Mouse (Mus musculus) left cerebral cortex, adult 18-20 months (tissue): ENCODE measurements around the gene Hsp90b1. TPM values are rescaled to one million over a fixed set of nuclear protein-coding genes. Genes with fewer than 3 reads are reported as not detected.
"Not testable (repeated sequence)": the region's sequence is repeated elsewhere in the genome, so short reads cannot be mapped to it uniquely, and the experiment has no call there.

Source experiments
- DNase-seq, 2 experiments: peaks; one replicate each; pipeline ENCODE4 v3.0.0; 2021 to 2022; ENCODE audit warnings: low spot score in 2 of 2, mixed read lengths in 1 of 2
- long read RNA-seq, 2 experiments: library from polyadenylated mRNA; stranded (forward); transcript quantifications; one replicate each; pipeline ENCODE4 v2.0.0; 2021
- total RNA-seq, 2 experiments: library from RNA; stranded (reverse); gene quantifications; 2 replicates each; pipeline ENCODE4 v1.2.3; 2021

Hsp90b1 gene
- 100 to 1,000 TPM; 335 to 352 TPM for total RNA-seq
- long read RNA-seq, experiment 1, transcript Hsp90b1-201 (18 exons, 2,825 nt) = major isoform, 265 of 331 reads
- long read RNA-seq, experiment 1, partial matches to known transcripts = 43 of 331 reads
- long read RNA-seq, experiment 1, other reads (novel, unspliced or antisense) = 23 of 331 reads
- long read RNA-seq, experiment 2, transcript Hsp90b1-201 (18 exons, 2,825 nt) = major isoform, 176 of 216 reads
- long read RNA-seq, experiment 2, partial matches to known transcripts = 33 of 216 reads
- long read RNA-seq, experiment 2, other reads (novel, unspliced or antisense) = 7 of 216 reads

- peak; percentile 98 to 100 for DNase-seq
Observed at GRCm38 (mm10) chr10:86705318-86705921, at the start of gene Hsp90b1, which contains the start of gene Ttc41. Gene Hsp90b1 (minus strand): TSS chr10:86705509. Gene Ttc41 (plus strand): TSS chr10:86705811.

- no peak for DNase-seq
Observed at GRCm38 (mm10) chr10:86744306-86744705, 39.0 kb upstream of the Hsp90b1 start.

DNA sequence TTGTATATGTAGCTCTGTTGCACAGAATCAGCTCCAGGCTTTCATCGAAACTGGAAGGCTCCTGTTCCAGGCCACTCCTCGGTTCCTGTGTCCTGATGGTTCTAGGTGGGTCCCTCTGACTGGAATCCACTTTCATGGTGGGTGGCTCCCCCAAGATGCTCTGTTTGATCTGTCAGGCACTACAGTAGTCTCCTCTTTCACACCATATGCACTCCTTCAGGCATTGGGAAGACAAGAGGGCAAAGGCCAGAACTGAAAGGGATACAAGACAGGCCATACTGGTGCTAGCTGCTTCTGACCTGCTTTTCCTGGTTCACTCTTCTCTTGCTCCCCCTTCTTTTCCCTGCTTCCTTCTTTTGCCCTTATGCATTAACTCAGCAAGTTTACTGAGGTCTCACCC, 37.6 kb upstream of the Hsp90b1 start:
- no peak for DNase-seq

DNA sequence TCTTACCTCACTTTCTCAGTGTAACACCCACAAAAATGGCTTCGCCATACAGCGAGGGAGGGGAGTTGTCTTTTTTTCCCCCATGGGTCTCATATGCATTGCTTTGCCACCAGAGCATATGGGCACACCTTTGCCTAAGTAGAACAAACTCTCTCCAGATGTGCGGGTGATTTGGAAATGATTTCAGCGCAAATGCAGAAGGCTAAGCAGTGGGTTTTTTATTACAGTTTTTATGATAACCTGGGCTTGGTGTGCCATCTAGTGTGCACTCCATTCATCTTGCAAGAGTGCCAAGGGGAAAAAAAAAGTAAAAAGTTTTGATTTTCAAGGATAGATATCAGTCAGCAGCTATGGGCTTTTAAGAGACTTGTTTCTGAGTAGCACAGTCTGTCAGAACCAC, 29.7 kb upstream of the Hsp90b1 start:
- DNase-seq = no peak

DNA sequence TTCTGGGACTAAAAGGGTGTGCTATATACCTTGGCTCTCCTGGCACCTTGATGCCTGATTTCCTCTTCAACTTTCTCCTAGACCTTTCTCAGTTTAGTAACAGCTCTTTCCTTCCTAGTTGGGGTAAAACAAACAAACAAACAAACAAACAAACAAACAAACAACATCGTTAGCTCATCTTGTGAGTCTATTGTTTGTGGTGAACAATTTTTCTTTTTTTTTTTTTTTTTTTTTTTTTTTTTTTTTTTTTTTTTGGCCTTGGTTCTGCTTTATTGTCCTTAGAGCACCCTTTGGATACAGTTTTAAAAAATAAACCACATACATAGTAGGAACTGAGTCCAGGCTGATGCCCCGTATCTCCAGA, 26.2 kb upstream of the Hsp90b1 start:
- no peak for DNase-seq

GRCm38 (mm10) chr10:86730823-86731499, 25.7 kb upstream of the Hsp90b1 start:
- DNase-seq = peak; percentile 87 to 91

DNA sequence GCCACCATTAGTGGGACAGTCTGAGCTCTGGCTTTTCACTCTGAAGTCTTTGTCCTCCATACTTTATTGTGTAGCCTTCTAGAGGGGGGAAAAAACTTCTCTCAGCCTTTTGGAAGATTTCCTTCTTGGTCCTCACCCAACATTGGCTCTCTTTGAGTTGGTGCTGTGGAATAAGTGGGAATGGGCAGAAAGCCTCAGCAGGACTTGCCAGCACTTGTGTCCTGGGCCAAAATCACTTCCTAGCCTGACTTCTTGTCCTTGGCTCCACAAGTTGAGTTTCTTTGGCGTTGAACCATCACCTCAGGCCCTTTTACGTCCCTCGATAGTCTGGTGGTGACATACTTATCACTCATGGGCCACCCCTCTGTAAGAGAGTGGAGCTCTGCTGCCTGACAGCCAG, 22.9 kb upstream of the Hsp90b1 start:
- DNase-seq = no peak

DNA sequence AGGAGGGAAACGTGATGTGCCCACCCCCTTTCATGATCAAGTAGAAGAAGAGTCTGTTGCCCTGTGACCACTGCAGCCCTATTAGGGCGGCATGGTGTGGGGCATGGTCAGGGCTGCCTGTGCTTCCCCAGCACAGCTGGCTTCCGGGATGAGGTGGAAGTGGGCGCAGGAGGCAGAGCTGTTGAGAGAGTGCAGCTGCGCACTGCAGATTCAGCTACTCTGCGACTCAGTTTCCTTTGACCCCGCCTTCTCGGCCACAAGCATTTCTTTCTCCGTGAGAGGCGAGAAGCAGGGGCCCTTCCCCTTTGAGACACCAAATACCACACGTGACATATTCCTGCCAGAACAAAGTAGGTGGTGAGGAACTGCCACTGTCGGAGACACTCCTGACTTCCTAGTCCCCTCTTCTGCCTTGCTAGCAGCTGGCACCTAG, 22.3 kb upstream of the Hsp90b1 start:
- DNase-seq = peak; percentile 19 to 35

DNA sequence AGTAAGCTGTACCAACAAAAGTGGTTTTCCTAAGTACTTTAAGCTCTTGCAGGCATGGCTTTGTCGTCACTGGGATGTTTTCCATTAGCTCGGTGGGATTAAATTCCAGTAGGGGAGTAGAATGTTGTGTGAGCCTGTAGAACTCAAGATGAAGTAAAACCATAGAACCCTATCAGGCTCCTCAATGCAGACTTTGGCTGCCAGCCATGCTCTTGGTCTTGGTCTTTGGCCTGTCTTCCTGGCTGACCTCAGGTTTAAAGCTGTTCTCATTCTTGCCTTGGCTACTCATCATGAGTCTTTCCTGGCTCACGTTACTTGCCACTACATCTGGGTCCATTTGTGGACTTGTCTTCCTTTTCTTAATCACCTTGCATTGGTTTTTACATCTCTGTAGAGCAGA, 6.8 kb upstream of the Hsp90b1 start:
- no peak for DNase-seq

GRCm38 (mm10) chr10:86707134-86707533, 1.8 kb upstream of the Hsp90b1 start:
- no peak for DNase-seq

- peak; percentile 69 to 82 for DNase-seq
Observed at GRCm38 (mm10) chr10:86705922-86706752, 828 bp upstream of the Hsp90b1 start.

DNA sequence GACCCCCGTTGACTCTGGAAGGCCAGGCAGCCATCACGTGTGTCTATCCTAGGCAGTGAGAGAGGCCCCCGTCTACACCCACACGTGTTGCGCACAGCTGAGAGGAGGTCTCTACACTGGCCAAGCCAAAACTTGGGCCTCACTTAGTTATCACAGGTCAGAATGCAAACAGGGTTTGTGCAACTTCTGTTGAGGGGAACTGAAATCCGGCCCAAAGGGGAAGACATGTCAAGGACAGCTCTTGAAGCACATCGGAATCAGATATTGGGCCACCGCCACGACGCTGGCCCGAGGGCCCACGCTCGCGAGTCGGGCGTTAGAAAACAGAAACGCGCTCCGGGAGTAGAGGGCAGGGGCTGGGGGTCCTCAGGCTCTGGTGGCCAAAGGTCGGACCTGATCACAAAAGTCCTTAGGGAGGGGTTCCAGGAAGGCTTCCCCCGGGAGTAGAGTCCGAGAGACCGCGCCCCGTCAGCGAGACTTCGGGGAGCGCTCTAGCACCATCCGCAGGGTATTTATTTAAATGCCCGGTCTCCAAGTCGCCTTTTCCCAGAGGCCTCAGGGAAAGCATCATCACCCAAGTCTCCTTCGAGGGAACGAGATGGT, 619 bp downstream of the Hsp90b1 start:
- DNase-seq = peak; percentile 2 to 12

DNA sequence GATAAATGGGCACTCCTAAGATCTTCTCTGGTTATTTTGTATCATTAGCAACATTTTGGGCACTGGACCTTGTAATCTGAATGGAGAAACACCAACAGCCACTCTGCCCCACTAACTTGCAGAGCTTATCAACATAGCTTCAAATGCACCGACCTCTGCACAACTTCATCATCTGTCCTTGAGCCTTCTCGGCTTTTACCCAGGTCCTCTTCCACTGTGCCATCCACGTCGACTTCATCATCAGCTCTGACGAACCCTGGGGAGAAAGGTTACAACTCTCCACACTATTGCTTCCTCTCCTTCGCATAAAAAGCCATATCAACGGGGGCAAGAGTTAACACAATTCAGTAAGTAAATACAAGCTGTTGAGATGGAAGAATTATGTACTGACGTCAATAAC, 1.2 kb downstream of the Hsp90b1 start:
- DNase-seq = no peak

- no peak for DNase-seq
Observed at GRCm38 (mm10) chr10:86703375-86703774, 1.9 kb downstream of the Hsp90b1 start.

DNA sequence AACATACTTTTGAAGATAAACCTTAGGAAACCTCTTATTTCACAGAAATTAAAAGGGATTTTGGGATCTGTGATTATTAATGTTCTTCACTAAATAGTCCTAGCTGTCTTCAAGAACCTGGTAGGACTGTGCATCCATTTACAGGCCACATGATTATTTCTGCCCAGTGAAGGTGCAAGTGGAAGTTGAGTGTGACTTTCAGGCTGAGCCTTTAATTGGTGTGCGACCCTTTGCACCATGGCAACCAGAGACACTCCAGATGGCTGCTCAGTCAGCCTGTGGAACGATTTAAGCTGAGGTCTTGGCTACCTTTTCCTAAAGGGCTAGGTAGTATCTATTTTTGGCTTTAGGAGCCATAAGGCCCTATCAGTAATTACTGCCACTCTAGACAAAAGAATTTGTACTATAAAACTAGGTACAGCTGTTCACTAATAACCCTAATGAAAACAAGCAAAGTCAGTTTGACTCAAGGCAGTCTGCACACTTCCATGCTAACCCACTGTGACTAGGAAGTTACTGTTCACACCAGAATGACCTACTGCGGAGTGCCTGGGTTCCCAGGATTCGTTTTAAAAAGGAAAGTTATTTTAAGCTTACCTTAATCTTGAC, 2.9 kb downstream of the Hsp90b1 start:
- DNase-seq = no peak

DNA sequence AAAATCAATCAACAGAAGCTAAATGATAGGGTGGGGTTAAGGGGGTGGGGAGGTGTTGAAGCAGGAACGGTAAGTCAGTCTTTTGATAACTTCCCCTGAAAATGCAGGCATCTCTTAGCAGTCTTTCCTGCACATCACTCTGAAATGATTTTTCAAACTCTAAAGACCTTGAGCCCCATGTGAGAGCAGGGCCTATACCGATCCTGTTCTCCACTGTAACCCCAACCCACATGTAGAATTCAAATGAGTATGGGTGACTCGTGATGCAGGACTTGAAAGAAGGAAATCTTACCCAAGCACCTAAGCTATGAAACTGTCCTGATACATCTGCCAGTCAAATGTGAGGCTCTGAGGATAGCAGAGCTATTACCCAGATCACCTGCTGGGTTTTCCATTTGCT, 4.3 kb downstream of the Hsp90b1 start:
- DNase-seq = no peak

DNA sequence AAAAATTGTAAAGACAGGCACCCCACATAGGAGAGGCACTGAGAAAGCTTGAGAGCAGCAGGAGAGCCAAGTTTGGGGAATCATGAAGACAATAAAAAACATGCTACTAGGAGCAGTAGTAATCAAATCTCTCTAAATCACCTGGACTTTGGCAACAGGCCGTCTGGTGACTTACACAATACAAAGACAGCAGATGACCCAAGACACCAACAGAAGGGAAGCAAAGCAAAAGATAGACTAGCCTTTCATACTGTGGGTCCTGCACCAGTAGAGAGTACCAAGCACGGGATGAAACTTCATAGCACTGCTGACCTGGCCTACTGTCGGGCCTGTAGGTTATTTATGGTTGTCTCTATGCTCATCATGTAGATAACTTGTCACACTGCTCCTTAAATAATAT, 5.1 kb downstream of the Hsp90b1 start:
- no peak for DNase-seq

GRCm38 (mm10) chr10:86686017-86686360, 19.3 kb downstream of the Hsp90b1 start:
- DNase-seq = not testable (repeated sequence)

GRCm38 (mm10) chr10:86685179-86686016, 19.9 kb downstream of the Hsp90b1 start:
- peak; percentile 68 to 75 for DNase-seq

- DNase-seq = not testable (repeated sequence)
Observed at GRCm38 (mm10) chr10:86684797-86685178, 20.5 kb downstream of the Hsp90b1 start.
